Mouse (Mus musculus): ENCODE measurements around the gene Sspo. TPM values are rescaled to one million over a fixed set of nuclear protein-coding genes. Genes with fewer than 3 reads are reported as not detected.

The Sspo gene
- total RNA-seq, 1 experiment = 0.27 TPM

DNA sequence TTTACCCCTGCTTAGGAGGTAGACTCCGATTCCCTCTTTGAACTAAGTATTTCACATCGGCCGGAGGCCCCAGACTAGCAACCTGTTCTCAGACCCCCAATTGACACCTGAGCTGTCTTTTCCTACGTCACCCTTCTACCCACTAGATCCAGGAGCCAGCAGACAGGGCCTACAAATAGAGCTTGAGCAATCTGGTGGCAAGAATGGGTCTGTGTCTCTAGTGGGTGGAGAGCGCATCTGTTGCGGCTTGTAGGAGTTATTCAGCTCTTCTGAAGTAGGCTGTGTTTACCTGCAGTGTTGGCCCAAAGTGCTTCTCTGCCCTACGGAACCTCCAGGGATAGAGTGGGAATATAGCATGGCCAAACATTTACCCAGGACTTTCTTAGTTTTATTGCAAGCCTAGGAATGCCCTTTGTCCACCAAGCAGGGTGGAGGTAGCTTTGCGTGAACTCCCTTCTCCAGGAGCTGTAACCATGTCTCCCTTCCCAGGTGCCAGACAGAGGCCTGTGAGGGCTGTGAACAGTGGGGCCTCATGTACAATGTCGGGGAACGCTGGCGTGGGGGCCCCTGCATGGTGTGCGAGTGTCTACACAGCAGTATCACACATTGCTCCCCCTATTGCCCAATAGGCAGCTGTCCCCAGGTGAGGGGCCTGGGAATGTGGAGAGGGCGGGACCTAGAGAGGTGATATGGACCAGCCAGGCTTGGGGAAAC is 17.1 kb downstream of the Sspo start:
- H3K36me3 ChIP-seq (ENCODE audit: control insufficient read depth, insufficient read depth, low read length, poor library complexity, severe bottlenecking) = no peaks in the 10 kb centered on the region
- no peak overlapping the region for H3K27ac ChIP-seq (ENCODE audit: insufficient read depth, low read depth, low read length, poor library complexity, severe bottlenecking)
- no peak for DNase-seq (ENCODE audit: low read depth, low spot score)
- TF ChIP-seq ZNF384 (IDR thresholded peaks at IDR 0.05; ENCODE audit: low read depth, low read length) (no peak), ZC3H11A (IDR thresholded peaks at IDR 0.05; ENCODE audit: borderline replicate concordance, low read depth, low read length) (no peak), CHD2 (IDR thresholded peaks at IDR 0.05; ENCODE audit: low read depth, low read length) (no peak), HCFC1 (IDR thresholded peaks at IDR 0.05; ENCODE audit: borderline replicate concordance, insufficient read depth, low read length) (no peak), MAFK (IDR thresholded peaks at IDR 0.05; ENCODE audit: insufficient read depth, low read depth, low read length) (no peak)
- no peak overlapping the region for H3K9ac ChIP-seq (ENCODE audit: insufficient read depth, low read depth, low read length, poor library complexity, severe bottlenecking)
- no peaks in the 10 kb centered on the region for H3K9me3 ChIP-seq (ENCODE audit: control insufficient read depth, insufficient read depth, low read depth, low read length)
- no peak overlapping the region for H3K4me3 ChIP-seq (ENCODE audit: insufficient read depth in 1 of 2, low read depth in 1 of 2, low read length in 2 of 2, poor library complexity in 1 of 2, severe bottlenecking in 1 of 2)
- H3K4me1 ChIP-seq (ENCODE audit: control insufficient read depth in 2 of 2, insufficient read depth in 2 of 2, low read length in 2 of 2, poor library complexity in 1 of 2) = no peaks in the 10 kb centered on the region
- in situ Hi-C loops (cut with MboI; ENCODE audit: low sequenced_read_pairs in 2 of 2, unreplicated experiment in 2 of 2) = no loop called here

DNA sequence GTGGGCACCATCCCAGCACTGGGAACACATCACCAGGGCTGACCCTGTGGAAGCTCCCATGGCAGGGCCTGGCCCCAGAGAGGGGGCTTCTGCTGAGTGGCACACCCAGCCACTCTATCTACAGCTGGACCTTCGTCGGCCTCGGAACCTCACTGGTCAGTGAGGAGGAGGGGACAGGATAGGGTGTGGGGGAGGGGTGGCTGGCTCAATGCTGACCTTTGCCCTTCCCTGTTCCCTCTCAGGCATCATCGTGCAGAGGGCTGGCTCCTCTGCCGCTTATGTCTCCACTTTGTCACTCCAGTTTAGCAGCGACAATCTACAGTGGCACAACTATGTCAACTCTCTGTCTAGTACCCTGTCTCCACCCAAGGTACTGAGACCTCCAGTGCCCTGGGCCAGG is 18.7 kb downstream of the Sspo start:
- in situ Hi-C loops (cut with MboI; ENCODE audit: low sequenced_read_pairs in 2 of 2, unreplicated experiment in 2 of 2) = no loop called here
- no peak overlapping the region for H3K9ac ChIP-seq (ENCODE audit: insufficient read depth, low read depth, low read length, poor library complexity, severe bottlenecking)
- no peak overlapping the region for H3K4me3 ChIP-seq (ENCODE audit: insufficient read depth in 1 of 2, low read depth in 1 of 2, low read length in 2 of 2, poor library complexity in 1 of 2, severe bottlenecking in 1 of 2)
- H3K9me3 ChIP-seq (ENCODE audit: control insufficient read depth, insufficient read depth, low read depth, low read length) = no peaks in the 10 kb centered on the region
- no peaks in the 10 kb centered on the region for H3K36me3 ChIP-seq (ENCODE audit: control insufficient read depth, insufficient read depth, low read length, poor library complexity, severe bottlenecking)
- no peak overlapping the region for H3K27ac ChIP-seq (ENCODE audit: insufficient read depth, low read depth, low read length, poor library complexity, severe bottlenecking)
- DNase-seq (ENCODE audit: low read depth, low spot score) = no peak
- H3K4me1 ChIP-seq (ENCODE audit: control insufficient read depth in 2 of 2, insufficient read depth in 2 of 2, low read length in 2 of 2, poor library complexity in 1 of 2) = no peaks in the 10 kb centered on the region
- no peak for TF ChIP-seq ZC3H11A (IDR thresholded peaks at IDR 0.05; ENCODE audit: borderline replicate concordance, low read depth, low read length)
- TF ChIP-seq MAFK (IDR thresholded peaks at IDR 0.05; ENCODE audit: insufficient read depth, low read depth, low read length) = no peak
- no peak for TF ChIP-seq CHD2 (IDR thresholded peaks at IDR 0.05; ENCODE audit: low read depth, low read length)
- no peak for TF ChIP-seq ZNF384 (IDR thresholded peaks at IDR 0.05; ENCODE audit: low read depth, low read length)
- no peak for TF ChIP-seq HCFC1 (IDR thresholded peaks at IDR 0.05; ENCODE audit: borderline replicate concordance, insufficient read depth, low read length)

DNA sequence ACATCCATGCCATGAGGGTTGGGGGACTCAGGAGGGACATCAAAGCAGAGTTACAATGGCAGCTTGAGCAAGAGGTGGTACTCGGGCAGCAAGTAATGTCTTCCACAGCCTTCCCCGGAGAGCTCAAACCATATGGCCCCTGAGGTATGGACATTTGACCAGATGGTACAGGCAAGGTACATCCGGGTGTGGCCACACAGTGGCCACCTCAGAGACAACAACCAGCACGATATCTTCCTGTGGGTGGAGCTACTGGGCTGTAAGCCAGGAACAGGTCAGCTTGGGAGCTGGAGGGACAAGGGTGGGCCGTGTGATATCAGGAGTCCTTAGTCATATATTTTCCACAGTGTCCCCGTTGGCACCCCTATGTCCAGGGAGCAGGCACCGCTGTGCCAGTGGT is 19.5 kb downstream of the Sspo start:
- Histone ChIP-seq H3K27ac (ENCODE audit: insufficient read depth, low read depth, low read length, poor library complexity, severe bottlenecking) (no peak overlapping the region), H3K4me1 (ENCODE audit: control insufficient read depth in 2 of 2, insufficient read depth in 2 of 2, low read length in 2 of 2, poor library complexity in 1 of 2) (no peaks in the 10 kb centered on the region), H3K9ac (ENCODE audit: insufficient read depth, low read depth, low read length, poor library complexity, severe bottlenecking) (no peak overlapping the region), H3K4me3 (ENCODE audit: insufficient read depth in 1 of 2, low read depth in 1 of 2, low read length in 2 of 2, poor library complexity in 1 of 2, severe bottlenecking in 1 of 2) (no peak overlapping the region), H3K9me3 (ENCODE audit: control insufficient read depth, insufficient read depth, low read depth, low read length) (no peaks in the 10 kb centered on the region), H3K36me3 (ENCODE audit: control insufficient read depth, insufficient read depth, low read length, poor library complexity, severe bottlenecking) (no peaks in the 10 kb centered on the region)
- in situ Hi-C loops (cut with MboI; ENCODE audit: low sequenced_read_pairs in 2 of 2, unreplicated experiment in 2 of 2) = no loop called here
- DNase-seq (ENCODE audit: low read depth, low spot score) = no peak
- TF ChIP-seq CHD2 (IDR thresholded peaks at IDR 0.05; ENCODE audit: low read depth, low read length) (no peak), ZC3H11A (IDR thresholded peaks at IDR 0.05; ENCODE audit: borderline replicate concordance, low read depth, low read length) (no peak)

DNA sequence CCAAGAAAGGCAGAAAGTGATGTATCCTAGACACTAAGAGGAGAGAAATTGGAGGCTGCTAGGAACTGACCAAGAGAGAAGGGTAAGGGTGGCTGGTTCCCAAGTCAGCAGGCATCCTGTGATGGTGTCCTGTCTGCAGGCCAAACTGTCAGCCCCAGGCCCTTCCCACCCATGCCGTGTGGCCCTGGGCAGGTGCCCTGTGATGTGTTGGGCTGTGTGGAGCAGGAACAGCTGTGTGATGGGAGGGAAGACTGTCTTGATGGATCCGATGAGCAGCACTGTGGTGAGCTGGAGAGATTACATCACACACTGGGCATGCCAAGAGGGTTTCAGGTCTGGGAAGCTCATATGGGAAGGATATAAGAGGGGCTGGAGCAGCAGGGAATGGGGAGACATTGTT is 22.7 kb downstream of the Sspo start:
- in situ Hi-C loops (cut with MboI; ENCODE audit: low sequenced_read_pairs in 2 of 2, unreplicated experiment in 2 of 2) = no loop called here
- Histone ChIP-seq H3K27ac (ENCODE audit: insufficient read depth, low read depth, low read length, poor library complexity, severe bottlenecking) (no peak overlapping the region), H3K9me3 (ENCODE audit: control insufficient read depth, insufficient read depth, low read depth, low read length) (no peaks in the 10 kb centered on the region), H3K9ac (ENCODE audit: insufficient read depth, low read depth, low read length, poor library complexity, severe bottlenecking) (no peak overlapping the region), H3K4me3 (ENCODE audit: insufficient read depth in 1 of 2, low read depth in 1 of 2, low read length in 2 of 2, poor library complexity in 1 of 2, severe bottlenecking in 1 of 2) (no peak overlapping the region), H3K36me3 (ENCODE audit: control insufficient read depth, insufficient read depth, low read length, poor library complexity, severe bottlenecking) (no peaks in the 10 kb centered on the region), H3K4me1 (ENCODE audit: control insufficient read depth in 2 of 2, insufficient read depth in 2 of 2, low read length in 2 of 2, poor library complexity in 1 of 2) (no peaks in the 10 kb centered on the region)
- TF ChIP-seq HCFC1 (IDR thresholded peaks at IDR 0.05; ENCODE audit: borderline replicate concordance, insufficient read depth, low read length) = no peak
- TF ChIP-seq CHD2 (IDR thresholded peaks at IDR 0.05; ENCODE audit: low read depth, low read length) = no peak
- no peak for TF ChIP-seq ZNF384 (IDR thresholded peaks at IDR 0.05; ENCODE audit: low read depth, low read length)
- no peak for TF ChIP-seq ZC3H11A (IDR thresholded peaks at IDR 0.05; ENCODE audit: borderline replicate concordance, low read depth, low read length)
- TF ChIP-seq MAFK (IDR thresholded peaks at IDR 0.05; ENCODE audit: insufficient read depth, low read depth, low read length) = no peak
- DNase-seq (ENCODE audit: low read depth, low spot score) = no peak

DNA sequence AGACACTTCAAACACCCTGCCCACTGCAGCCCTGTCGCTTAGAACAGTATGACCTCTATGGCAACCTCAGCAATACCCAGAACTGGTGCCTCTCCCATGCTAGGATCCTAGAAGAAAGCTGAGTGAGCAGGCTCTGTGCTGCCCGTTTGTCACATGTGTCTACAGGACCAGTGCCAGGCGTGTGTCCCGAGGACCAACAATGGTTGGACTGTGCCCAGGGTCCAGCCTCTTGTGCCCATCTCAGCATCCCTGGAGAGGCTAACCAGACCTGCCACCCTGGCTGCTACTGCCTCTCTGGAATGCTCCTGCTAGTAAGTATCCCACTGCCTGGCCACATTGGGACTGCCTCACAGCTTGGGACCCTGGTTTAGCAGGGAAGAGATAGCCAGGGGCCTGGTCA is 30.4 kb downstream of the Sspo start:
- Histone ChIP-seq H3K9ac (ENCODE audit: insufficient read depth, low read depth, low read length, poor library complexity, severe bottlenecking) (no peak overlapping the region), H3K9me3 (ENCODE audit: control insufficient read depth, insufficient read depth, low read depth, low read length) (no peaks in the 10 kb centered on the region), H3K36me3 (ENCODE audit: control insufficient read depth, insufficient read depth, low read length, poor library complexity, severe bottlenecking) (no peaks in the 10 kb centered on the region), H3K4me3 (ENCODE audit: insufficient read depth in 1 of 2, low read depth in 1 of 2, low read length in 2 of 2, poor library complexity in 1 of 2, severe bottlenecking in 1 of 2) (no peak overlapping the region), H3K27ac (ENCODE audit: insufficient read depth, low read depth, low read length, poor library complexity, severe bottlenecking) (no peak overlapping the region), H3K4me1 (ENCODE audit: control insufficient read depth in 2 of 2, insufficient read depth in 2 of 2, low read length in 2 of 2, poor library complexity in 1 of 2) (no peaks in the 10 kb centered on the region)
- in situ Hi-C loops (cut with MboI; ENCODE audit: low sequenced_read_pairs in 2 of 2, unreplicated experiment in 2 of 2) = no loop called here
- no peak for TF ChIP-seq HCFC1 (IDR thresholded peaks at IDR 0.05; ENCODE audit: borderline replicate concordance, insufficient read depth, low read length)
- TF ChIP-seq CHD2 (IDR thresholded peaks at IDR 0.05; ENCODE audit: low read depth, low read length) = no peak
- no peak for TF ChIP-seq ZNF384 (IDR thresholded peaks at IDR 0.05; ENCODE audit: low read depth, low read length)
- no peak for TF ChIP-seq MAFK (IDR thresholded peaks at IDR 0.05; ENCODE audit: insufficient read depth, low read depth, low read length)
- no peak for TF ChIP-seq ZC3H11A (IDR thresholded peaks at IDR 0.05; ENCODE audit: borderline replicate concordance, low read depth, low read length)
- no peak for DNase-seq (ENCODE audit: low read depth, low spot score)

Data from ES-E14 (cell line).